Mouse (Mus musculus) midbrain, embryonic 15.5 days (tissue): ENCODE data around the gene Mroh9. TPM values are rescaled to one million over a fixed set of nuclear protein-coding genes. Genes with fewer than 3 reads are reported as not detected.

Experiments used
- ATAC-seq: fragments of 200-750 bp; cut with Nextera tagmentation; replicated peaks from 2 replicates; pipeline ENCODE4 v1.8.0; 2017; ENCODE audit warnings: moderate TSS enrichment
- H3K27ac ChIP-seq: fragments of 300-500 bp; sonication (generic); 2 replicates; pipeline ENCODE4 v1.5.1; 2015; ENCODE audit warnings: mild to moderate bottlenecking, inconsistent platforms
- H3K27me3 ChIP-seq: fragments of 300-500 bp; sonication (generic); replicated peaks from 2 replicates; pipeline ENCODE4 v1.6.1; 2015; ENCODE audit warnings: inconsistent platforms
- H3K36me3 ChIP-seq: fragments of 300-500 bp; sonication (generic); replicated peaks from 2 replicates; pipeline ENCODE4 v1.6.1; 2015; ENCODE audit warnings: inconsistent platforms
- H3K4me1 ChIP-seq: fragments of 300-500 bp; sonication (generic); 2 replicates; pipeline ENCODE4 v1.6.1; 2015; ENCODE audit warnings: inconsistent platforms
- H3K4me2 ChIP-seq: fragments of 300-500 bp; sonication (generic); 2 replicates; pipeline ENCODE4 v1.6.1; 2015; ENCODE audit warnings: inconsistent platforms, mild to moderate bottlenecking, moderate library complexity
- H3K4me3 ChIP-seq: fragments of 300-500 bp; sonication (generic); 2 replicates; pipeline ENCODE4 v1.5.1; 2015; ENCODE audit warnings: mild to moderate bottlenecking, inconsistent platforms
- H3K9ac ChIP-seq: fragments of 300-500 bp; sonication (generic); 2 replicates; pipeline ENCODE4 v1.6.1; 2015; ENCODE audit warnings: mild to moderate bottlenecking, inconsistent platforms
- H3K9me3 ChIP-seq: fragments of 300-500 bp; sonication (generic); 2 replicates; pipeline ENCODE4 v1.6.1; 2016; ENCODE audit warnings: inconsistent platforms
- WGBS: fragments of 180-500 bp; shearing (Covaris S2); methylation state at CpG from one replicate; pipeline ENCODE4 v1.1.7; 2015; ENCODE audit warnings: mixed read lengths; 5-methylcytosine and 5-hydroxymethylcytosine counted together
- polyA plus RNA-seq: library from polyadenylated mRNA; unstranded; fragments of >200 nt; fragmentation: Nextera tagmentation; extraction: Ambion mirVana; gene quantifications from 2 replicates; pipeline ENCODE4 v1.2.1, GENCODE M21; 2015

The Mroh9 gene
- polyA plus RNA-seq, 1 experiment from 2014 or later = not detected

DNA sequence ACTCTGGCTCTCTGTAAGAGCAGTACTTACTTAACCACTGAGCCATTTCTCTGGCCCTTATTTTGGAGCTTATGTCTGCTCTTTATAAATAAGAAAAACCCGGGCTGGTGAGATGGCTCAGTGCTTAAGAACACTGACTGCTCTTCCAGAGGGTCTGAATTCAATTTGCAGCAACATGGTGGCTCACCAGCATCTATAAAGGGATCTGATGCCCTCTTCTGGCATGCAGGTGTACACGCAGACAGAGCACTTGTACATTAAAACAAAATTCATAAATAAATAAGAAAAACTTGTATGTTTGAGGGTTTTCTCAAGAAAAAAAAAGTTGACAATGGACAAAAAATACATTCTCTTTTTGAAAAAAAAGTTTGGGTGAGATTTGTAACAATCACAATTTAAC is 28.1 kb downstream of the Mroh9 start:
- Histone ChIP-seq H3K27me3 (no peaks in the 10 kb centered on the region), H3K36me3 (no peaks in the 10 kb centered on the region), H3K4me3 (no peak overlapping the region), H3K4me2 (no peak overlapping the region), H3K4me1 (no peaks in the 10 kb centered on the region), H3K9me3 (no peaks in the 10 kb centered on the region), H3K9ac (no peak overlapping the region), H3K27ac (no peak overlapping the region)
- no peak for ATAC-seq
- WGBS = 37% methylated on average over 2 of the region's 2 CpGs

DNA sequence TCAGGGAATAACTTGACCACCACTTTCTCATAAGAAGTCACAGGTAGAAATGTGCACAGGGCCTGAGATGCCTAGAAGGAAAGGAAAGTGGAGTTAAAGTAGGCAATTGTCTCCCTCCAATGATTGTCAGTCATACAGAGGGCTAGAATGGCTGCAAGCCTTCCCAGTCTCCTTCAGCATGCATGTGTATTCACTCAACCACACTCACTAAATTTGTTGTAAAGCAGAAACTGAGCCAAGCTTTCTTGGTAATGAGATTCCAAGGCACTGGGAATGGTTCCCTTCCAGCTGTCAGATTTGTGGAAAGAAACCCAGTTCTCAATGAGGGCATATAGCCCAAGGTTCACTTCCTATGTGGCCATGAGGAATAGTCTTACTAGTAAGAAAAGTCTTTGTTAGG is 29.8 kb downstream of the Mroh9 start:
- H3K4me1 ChIP-seq = no peaks in the 10 kb centered on the region
- ATAC-seq = no peak
- H3K4me2 ChIP-seq = no peak overlapping the region
- H3K4me3 ChIP-seq = no peak overlapping the region
- H3K9ac ChIP-seq = no peak overlapping the region
- no peaks in the 10 kb centered on the region for H3K36me3 ChIP-seq
- no peak overlapping the region for H3K27ac ChIP-seq
- H3K27me3 ChIP-seq = no peaks in the 10 kb centered on the region
- no peaks in the 10 kb centered on the region for H3K9me3 ChIP-seq

DNA sequence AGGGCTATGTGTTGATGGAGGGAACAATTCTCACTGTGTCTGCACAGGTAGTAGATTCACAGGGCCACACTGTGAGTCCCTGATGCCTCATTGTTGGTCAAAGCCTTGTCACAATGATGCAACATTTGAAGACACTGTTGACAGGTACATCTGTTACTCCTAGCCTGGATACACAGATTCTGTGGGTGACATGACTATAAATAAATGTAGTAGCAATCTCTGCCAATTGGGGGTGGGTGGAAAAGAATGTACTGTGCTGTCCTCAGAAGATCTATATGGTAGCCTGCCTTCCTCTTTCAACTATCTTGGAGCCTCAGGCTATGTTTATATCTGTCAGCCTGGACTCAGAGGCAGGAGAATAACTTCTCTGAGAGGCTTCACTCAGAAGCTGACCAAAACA is 62.4 kb downstream of the Mroh9 start:
- no peaks in the 10 kb centered on the region for H3K36me3 ChIP-seq
- no peaks in the 10 kb centered on the region for H3K9me3 ChIP-seq
- no peak overlapping the region for H3K4me2 ChIP-seq
- no peak overlapping the region for H3K9ac ChIP-seq
- ATAC-seq = no peak
- no peaks in the 10 kb centered on the region for H3K4me1 ChIP-seq
- H3K4me3 ChIP-seq = no peak overlapping the region
- H3K27me3 ChIP-seq = no peaks in the 10 kb centered on the region
- H3K27ac ChIP-seq = no peak overlapping the region

DNA sequence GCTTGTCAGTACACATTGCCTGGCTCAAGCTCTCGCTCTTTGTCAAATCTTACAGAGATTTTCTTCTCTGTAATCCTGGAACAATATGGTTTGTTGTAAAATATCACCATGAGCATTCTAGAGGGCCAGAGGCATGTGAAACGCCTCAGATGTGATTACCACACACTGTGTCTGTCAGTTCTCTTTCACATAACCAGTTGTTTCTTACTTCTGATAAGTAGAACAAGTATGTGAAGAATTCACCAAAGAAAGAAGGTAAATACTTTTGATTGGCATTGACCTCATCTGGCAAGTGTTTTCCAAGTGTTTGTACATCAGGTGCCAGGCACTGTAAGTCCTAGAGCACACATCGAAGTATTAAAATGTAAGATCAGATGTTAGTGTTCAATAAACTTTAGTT is 76.2 kb downstream of the Mroh9 start:
- ATAC-seq = no peak
- Histone ChIP-seq H3K9me3 (no peaks in the 10 kb centered on the region), H3K4me2 (no peak overlapping the region), H3K27me3 (no peaks in the 10 kb centered on the region), H3K27ac (no peak overlapping the region), H3K4me3 (no peak overlapping the region), H3K9ac (no peak overlapping the region), H3K36me3 (no peaks in the 10 kb centered on the region), H3K4me1 (no peaks in the 10 kb centered on the region)
- WGBS = 69% methylated on average over 3 of the region's 3 CpGs

DNA sequence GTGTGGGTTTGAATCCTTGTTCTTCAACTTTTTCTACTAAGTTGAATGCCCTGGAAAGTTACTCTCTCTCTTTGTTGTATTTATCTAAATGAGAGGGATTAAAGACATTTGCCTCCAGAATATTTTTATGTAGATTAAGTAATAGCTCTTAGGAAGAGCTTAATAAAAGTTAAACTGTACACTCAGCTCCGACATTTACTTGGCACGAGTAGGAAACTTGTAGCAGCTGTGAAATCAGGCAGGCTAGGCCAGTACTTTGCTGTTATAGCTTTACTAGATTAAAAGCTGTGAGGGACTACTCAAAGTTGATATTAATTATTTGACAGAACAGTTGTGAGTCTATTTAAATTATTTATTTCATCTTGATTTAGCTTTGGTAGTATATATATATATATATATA is 82.0 kb downstream of the Mroh9 start:
- no peak overlapping the region for H3K9ac ChIP-seq
- no peak overlapping the region for H3K27ac ChIP-seq
- H3K27me3 ChIP-seq = no peaks in the 10 kb centered on the region
- H3K4me3 ChIP-seq = no peak overlapping the region
- WGBS = 86% methylated on average over 2 of the region's 2 CpGs
- no peaks in the 10 kb centered on the region for H3K36me3 ChIP-seq
- no peaks in the 10 kb centered on the region for H3K4me1 ChIP-seq
- no peaks in the 10 kb centered on the region for H3K9me3 ChIP-seq
- H3K4me2 ChIP-seq = no peak overlapping the region
- ATAC-seq = no peak

DNA sequence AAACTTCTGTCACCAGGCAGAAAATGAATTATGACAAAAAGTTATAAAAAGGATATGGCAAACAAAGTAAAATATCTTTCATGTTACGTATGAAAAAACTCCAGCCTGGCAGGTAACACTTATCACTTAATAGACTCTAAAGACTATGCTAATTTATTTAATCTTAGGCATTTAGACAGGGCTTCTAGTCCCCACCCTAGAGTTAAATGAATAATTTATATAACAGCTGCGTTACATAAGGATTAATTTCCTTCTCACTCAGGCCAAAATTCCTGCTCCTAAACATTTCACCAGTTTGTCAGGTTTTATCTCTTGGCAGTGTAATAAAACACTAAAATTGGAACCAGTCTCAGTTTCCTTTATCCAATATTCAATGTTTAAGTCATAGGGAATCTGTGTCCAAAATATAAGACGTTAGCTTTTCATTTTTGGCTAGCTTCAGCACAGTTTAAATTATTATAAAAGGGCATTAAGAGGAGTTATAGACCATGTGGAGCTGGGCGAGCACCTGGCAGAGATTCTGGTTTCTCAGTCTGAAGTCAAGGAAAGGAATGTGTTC is 84.1 kb downstream of the Mroh9 start:
- Histone ChIP-seq H3K9me3 (no peaks in the 10 kb centered on the region), H3K9ac (no peak overlapping the region), H3K4me2 (no peak overlapping the region), H3K4me1 (no peaks in the 10 kb centered on the region), H3K27ac (no peak overlapping the region), H3K4me3 (no peak overlapping the region), H3K36me3 (no peaks in the 10 kb centered on the region), H3K27me3 (no peaks in the 10 kb centered on the region)
- ATAC-seq = no peak
- 76% methylated on average over 4 of the region's 4 CpGs for WGBS

DNA sequence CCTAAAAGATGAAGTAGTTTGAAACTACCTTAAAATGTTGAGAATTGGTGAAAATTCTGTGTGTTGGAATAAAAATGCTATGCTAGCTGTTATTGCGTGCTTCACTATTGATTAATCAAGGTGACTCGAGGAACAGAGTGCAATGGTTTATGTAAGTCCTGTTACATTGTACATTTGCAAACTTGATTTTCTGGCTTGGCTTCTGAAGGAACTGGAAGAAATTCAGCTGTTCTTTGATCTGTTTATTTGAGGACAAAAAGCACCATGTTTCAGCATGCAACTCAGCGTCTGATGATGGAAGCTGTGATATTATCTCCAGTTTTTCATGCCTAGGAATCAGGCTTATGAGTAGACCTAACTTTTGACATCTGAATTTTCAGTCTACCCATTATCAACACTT is 97.9 kb downstream of the Mroh9 start:
- Histone ChIP-seq H3K4me1 (no peaks in the 10 kb centered on the region), H3K4me3 (no peak overlapping the region), H3K36me3 (no peaks in the 10 kb centered on the region), H3K4me2 (no peak overlapping the region), H3K27me3 (no peaks in the 10 kb centered on the region), H3K9me3 (no peaks in the 10 kb centered on the region), H3K9ac (no peak overlapping the region), H3K27ac (no peak overlapping the region)
- no peak for ATAC-seq
- 94% methylated on average over 3 of the region's 3 CpGs for WGBS

DNA sequence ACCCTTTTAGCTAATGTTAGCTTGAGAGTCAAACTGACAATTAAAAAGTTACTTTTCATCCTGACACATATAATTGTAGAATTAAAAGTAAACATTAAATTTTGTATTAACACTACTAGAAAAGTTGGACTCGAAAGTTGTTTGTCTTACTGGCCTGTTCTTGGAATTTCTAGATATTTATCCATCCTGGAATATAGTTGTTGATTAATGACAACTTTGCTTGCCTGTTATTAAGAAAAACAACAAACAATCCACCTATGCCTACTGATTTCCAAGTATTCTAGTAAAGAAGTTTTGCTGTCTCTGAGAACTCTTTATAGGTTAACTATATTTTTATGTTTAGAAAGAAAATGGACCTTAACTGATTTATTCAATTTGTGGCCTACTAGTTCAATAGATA is 98.7 kb downstream of the Mroh9 start:
- Histone ChIP-seq H3K36me3 (no peaks in the 10 kb centered on the region), H3K27ac (no peak overlapping the region), H3K9me3 (no peaks in the 10 kb centered on the region), H3K9ac (no peak overlapping the region), H3K4me1 (no peaks in the 10 kb centered on the region), H3K27me3 (no peaks in the 10 kb centered on the region), H3K4me2 (no peak overlapping the region), H3K4me3 (no peak overlapping the region)
- ATAC-seq = no peak
- 91% methylated on average over 1 of the region's 1 CpGs for WGBS

DNA sequence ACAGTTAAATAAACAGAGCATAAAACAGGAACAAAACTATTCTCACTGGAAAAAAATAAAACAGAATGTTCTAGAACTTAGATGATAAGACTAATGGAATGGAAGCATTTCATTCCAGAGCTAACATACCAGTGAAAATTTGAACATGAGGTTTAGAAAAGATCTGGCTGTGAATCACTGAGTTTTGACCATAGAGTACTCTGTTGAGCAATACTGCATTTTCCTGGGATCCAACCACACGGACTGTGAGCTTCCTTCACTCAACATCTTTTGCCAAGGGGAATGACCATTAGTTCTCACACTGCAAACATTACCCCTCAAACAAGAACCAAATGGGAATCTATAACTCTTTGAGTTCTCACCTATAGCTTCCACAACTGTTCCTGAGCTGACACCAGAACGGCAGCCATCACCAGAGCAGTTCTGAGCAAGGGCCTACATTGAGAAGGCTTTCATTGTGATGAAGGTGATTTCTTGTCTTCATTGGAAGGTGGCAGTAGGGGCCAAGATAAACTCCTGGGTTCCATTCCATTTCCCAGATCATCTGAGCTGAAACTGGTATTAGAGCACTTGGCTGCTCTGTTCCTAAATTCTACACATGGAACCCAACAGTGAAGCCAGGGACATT is 99.2 kb downstream of the Mroh9 start:
- Histone ChIP-seq H3K27ac (no peak overlapping the region), H3K4me2 (no peak overlapping the region), H3K4me3 (no peak overlapping the region), H3K9me3 (no peaks in the 10 kb centered on the region), H3K9ac (no peak overlapping the region), H3K36me3 (no peaks in the 10 kb centered on the region), H3K4me1 (no peaks in the 10 kb centered on the region), H3K27me3 (no peaks in the 10 kb centered on the region)
- no peak for ATAC-seq
- 98% methylated on average over 2 of the region's 2 CpGs for WGBS

DNA sequence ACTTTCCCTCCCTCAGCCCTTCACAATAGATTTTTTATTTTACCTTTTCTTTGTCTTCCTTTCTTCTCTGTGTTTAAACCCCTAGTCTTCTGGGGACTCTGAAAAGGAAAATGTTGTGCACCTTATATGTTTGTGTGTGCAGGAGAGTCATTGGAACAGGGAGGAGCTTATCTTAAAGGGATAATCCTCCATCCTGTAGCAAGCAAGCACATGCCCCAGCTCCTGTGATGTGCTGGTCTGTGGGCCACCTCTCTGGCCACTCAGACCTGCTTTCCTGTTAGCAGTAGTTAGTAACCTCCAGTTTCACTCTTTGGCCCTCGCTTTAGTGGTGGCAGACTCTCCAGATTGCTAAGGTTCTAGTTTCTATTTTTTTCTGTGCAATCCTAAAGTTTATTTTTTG is 101.0 kb downstream of the Mroh9 start, which contains the start of gene Fmo3:
TSS of gene Fmo3 (minus strand) at position 101 of the 400 bp plus-strand sequence.
- Histone ChIP-seq H3K36me3 (no peaks in the 10 kb centered on the region), H3K27me3 (no peaks in the 10 kb centered on the region), H3K4me2 (no peak within 1 kb of the TSS), H3K4me1 (no peaks in the 10 kb centered on the region), H3K9me3 (no peaks in the 10 kb centered on the region), H3K4me3 (no peak within 1 kb of the TSS), H3K9ac (no peak within 1 kb of the TSS), H3K27ac (no peak within 1 kb of the TSS)
- WGBS = 79% methylated on average over 1 of the region's 1 CpGs
- ATAC-seq = no peak

Other genes with a start within 250 kb of the Mroh9 start
- gene Fmo1, start 219.1 kb downstream of the Mroh9 start, polyA plus RNA-seq = 23.3 and 32.1 TPM in 2 replicates
- gene Fmo2, start 186.9 kb downstream of the Mroh9 start, polyA plus RNA-seq = 0.22 TPM in 1 of 2 replicates, not detected in the other
- gene Fmo6, start 148.2 kb downstream of the Mroh9 start, polyA plus RNA-seq = not detected in 2 replicates
- gene Fmo3, start 101.1 kb downstream of the Mroh9 start, polyA plus RNA-seq = not detected in 2 replicates
- gene Prrx1, start 228.0 kb upstream of the Mroh9 start, polyA plus RNA-seq = 3.6 and 4.2 TPM in 2 replicates